Mouse (Mus musculus): ENCODE data around the gene Lrrc8d.

Lrrc8d gene

GRCm38 (mm10) chr5:105764369-105764768 lies 64.6 kb downstream of the Lrrc8d start:
- DNase-seq (ENCODE audit: low read depth, low spot score) = no peak

GRCm38 (mm10) chr5:105765386-105765785 lies 65.6 kb downstream of the Lrrc8d start:
- DNase-seq (ENCODE audit: low read depth, low spot score) = no peak

- DNase-seq (ENCODE audit: low read depth, low spot score) = no peak
These were observed 76.6 kb downstream of the Lrrc8d start for GRCm38 (mm10) chr5:105776368-105776767.

- DNase-seq (ENCODE audit: low read depth, low spot score) = no peak
These were observed 77.3 kb downstream of the Lrrc8d start for GRCm38 (mm10) chr5:105776978-105777593.

- no peak for DNase-seq (ENCODE audit: low read depth, low spot score)
These were observed 77.9 kb downstream of the Lrrc8d start for GRCm38 (mm10) chr5:105777645-105778044.

- DNase-seq (ENCODE audit: low read depth, low spot score) = no peak
These were observed 78.4 kb downstream of the Lrrc8d start for GRCm38 (mm10) chr5:105778189-105778588.

DNA sequence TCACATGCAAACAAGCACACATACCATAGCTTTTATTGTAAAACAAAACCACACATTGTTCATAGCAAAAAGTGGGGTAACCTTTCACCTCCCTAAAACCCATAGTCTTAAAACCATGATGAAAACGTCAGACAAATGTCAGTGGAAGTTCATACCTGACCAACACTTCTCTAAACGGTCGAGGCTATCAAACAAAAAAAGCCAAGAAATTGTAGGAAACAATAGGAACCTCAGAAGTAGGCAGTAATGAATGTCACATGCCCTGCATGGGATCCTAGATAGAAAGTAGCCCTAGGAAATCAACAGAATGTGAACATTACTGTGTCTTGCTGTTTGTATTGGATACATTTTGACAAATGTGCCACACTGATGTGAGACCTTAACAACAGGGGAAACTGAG lies 79.0 kb downstream of the Lrrc8d start:
- no peak for DNase-seq (ENCODE audit: low read depth, low spot score)

GRCm38 (mm10) chr5:105779331-105779730 lies 79.6 kb downstream of the Lrrc8d start:
- DNase-seq (ENCODE audit: low read depth, low spot score) = no peak

- no peak for DNase-seq (ENCODE audit: low read depth, low spot score)
These were observed 84.1 kb downstream of the Lrrc8d start for GRCm38 (mm10) chr5:105783848-105784247.

- no peak for DNase-seq (ENCODE audit: low read depth, low spot score)
These were observed 85.0 kb downstream of the Lrrc8d start for GRCm38 (mm10) chr5:105784724-105785123.

DNA sequence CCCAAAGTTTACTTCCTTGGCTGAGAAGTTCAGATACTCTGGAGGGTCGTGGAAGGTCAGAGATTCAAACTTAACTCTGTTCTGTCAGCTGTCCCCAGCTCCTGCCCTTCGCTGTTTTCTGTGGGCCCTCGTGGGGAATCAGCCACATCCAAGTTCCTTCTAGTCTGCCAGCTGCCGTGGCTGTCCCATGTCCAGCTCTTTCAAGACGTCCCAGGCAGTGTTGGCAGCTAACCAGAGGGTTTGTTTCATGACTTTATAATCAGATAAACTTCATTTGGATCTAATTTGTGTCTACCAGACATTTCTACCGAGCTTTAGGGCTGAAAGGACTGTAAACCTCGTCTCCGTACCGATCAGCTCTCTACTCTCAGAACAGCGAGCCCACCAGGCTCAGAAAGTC lies 87.8 kb downstream of the Lrrc8d start:
- no peak for DNase-seq (ENCODE audit: low read depth, low spot score)

DNA sequence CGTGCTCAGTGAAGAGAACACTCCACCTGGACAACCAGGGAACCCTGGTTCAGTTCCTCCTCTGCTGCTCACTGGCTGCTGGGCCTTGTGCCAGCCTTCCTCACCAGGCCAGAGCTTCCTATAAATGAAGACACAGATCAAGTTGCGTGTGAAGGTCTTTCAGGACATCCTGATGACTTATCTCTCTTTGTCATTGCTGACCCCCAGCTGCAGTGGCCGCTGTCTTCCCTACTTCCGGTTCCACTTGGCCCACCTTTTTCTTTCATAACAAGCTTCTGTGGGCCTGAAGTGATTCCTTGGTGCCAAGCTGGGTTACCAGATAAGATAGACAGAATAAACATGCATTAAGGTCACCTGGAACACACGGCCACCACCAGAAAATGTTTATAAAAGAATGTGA lies 90.0 kb downstream of the Lrrc8d start:
- DNase-seq (ENCODE audit: low read depth, low spot score) = no peak

DNA sequence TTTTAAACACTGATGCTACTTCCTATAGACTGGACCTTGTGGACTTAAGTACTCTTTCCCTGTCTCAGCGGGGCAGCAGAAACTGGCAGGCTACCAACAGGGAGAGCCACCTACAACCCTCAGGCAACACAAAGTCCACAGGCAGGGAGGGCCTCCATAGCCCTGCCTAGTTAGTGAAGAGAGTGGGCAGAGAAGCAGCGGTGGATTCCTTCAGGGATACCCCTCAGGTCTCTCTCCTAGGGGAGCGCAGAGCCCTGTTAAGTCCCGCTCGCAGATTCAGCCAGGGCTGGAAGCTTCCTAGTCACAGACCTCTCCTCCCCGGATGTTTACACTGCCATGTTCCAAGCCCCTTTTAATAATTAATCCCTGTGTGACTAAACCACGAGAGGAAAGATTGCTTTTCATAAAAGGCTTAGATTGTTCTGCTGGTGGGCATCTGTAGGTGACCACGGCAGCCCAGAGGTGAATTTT lies 92.6 kb downstream of the Lrrc8d start:
- no peak for DNase-seq (ENCODE audit: low read depth, low spot score)

- DNase-seq (ENCODE audit: low read depth, low spot score) = no peak
These were observed 93.2 kb downstream of the Lrrc8d start for GRCm38 (mm10) chr5:105792853-105793547.

DNA sequence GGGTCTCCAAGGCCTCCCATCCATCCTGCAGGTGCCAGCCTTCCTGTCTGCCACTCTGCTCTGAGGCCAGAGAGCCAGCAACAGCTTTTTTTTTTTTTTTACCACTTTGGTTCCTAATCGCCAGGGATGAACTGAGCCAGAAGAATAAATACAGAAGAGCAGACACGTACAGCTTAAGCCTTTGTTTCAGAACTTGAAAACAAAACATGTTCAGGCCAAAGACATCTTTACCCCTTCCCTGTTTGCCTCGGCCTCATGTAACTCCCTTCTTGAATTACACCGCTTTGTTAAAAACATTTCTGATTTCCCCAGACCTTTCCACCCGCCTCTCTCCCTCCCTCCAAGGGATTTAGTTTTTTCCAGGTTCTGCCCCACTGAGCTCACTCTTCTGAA lies 93.8 kb downstream of the Lrrc8d start:
- DNase-seq (ENCODE audit: low read depth, low spot score) = no peak

- no peak for DNase-seq (ENCODE audit: low read depth, low spot score)
These were observed 98.7 kb downstream of the Lrrc8d start for GRCm38 (mm10) chr5:105798421-105798820.

DNA sequence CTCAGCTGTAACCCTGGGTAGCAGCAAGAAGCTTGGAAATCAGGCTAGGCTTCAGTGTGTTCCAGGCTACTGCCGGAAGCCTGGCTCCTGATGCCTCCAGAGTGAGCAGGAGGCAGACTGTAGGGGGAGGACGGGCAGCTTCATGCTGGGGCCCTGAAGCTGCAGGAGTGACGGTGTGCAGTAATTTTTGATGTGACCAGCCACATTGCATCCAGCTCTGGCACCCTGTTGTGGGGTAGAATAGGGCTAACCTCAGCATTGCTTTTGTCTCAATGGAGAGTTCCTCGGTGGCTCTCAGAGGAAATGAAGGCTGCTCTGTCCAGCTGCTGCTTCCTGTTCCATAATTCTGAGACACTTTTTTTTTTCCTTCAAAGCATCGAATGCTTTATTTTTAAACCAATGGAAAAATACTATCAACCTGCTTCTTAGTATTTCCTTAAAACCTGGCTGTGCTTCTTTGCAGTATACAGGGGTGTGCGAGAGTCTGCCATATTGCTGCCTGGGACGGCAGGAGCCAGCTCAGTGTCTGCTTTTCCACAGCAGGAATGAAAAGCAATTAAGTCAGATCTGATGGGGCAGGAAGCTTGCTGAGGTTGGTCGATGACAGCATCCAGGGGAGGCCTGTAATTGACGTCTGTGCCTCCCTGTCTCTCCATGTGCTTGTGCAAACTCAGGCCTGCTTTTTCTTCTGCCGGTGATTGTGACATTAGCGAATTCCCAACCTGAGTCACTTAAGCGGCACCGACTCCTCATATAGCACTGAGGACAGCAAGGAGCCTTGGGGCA lies 100.3 kb downstream of the Lrrc8d start:
- DNase-seq (ENCODE audit: low read depth, low spot score) = no peak

GRCm38 (mm10) chr5:105801031-105801529 lies 101.3 kb downstream of the Lrrc8d start:
- no peak for DNase-seq (ENCODE audit: low read depth, low spot score)

DNA sequence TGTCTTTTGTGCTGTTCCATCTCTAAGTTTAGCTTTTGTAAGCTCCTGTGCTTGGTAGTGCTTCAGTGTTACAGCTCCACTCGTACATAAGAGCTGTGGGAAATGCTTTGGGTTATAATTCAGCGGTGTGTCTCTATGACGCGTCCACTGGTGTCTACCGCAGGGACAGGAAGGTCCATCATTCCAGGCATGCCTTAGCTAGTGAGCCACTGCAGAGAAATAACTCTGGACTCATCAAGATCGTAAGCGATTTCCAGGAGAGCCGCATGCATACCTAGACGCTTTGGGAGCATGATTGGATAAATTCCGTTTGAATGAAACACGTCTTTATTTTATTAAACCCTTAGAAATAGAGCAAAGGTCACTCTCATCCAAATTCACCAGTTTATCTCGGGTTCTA lies 106.2 kb downstream of the Lrrc8d start:
- DNase-seq (ENCODE audit: low read depth, low spot score) = no peak

DNA sequence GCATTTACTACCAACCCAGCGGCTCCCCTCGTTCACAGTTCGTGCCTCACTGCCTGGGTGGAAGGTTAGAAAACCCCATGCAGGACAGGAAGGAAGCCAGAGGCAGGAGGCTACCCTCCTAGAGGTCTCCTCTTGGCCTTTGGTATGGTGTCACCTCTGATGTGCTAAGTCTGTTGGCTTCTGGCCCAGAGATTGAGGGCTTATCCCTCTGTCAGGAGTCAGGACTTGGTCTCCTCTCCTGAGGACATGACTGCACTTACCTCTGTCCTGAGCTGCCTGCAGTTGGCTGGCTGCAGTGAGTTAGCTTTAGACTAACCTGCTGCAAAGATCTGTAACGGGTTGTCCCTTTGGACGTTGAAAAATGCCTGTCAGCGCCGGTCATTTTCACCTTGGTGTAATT lies 107.7 kb downstream of the Lrrc8d start:
- DNase-seq (ENCODE audit: low read depth, low spot score) = no peak

DNA sequence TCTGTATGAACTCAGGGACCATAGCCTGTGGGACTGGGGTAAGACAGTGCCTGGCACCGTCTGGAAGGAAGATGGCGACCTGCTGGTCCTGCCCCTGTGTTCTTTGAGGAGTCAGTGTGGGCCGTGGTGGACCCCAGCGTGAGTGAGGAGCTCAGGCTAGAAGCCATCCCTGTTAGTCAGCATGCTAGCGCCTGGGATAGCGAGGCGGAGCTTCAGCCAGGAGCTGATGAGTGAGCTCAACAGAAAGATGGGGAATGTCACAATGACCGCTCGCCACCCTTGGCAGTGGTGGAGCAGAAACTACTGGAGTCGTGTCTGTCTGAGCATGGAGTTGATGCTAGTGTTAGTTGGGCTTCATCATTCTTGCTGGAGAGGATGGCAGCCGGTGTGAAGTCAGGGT lies 109.3 kb downstream of the Lrrc8d start:
- DNase-seq (ENCODE audit: low read depth, low spot score) = no peak

DNA sequence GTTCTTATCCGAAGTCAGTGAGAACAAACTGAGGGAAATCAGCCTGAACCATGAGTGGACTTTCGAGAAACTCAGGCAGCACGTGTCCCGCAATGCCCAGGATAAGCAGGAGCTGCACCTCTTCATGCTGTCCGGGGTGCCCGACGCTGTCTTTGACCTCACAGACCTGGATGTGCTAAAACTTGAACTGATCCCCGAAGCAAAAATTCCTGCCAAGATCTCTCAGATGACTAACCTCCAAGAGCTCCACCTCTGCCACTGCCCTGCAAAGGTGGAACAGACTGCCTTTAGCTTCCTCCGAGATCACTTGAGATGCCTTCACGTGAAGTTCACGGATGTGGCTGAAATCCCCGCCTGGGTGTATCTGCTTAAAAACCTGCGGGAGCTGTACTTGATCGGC lies 113.3 kb downstream of the Lrrc8d start:
- no peak for DNase-seq (ENCODE audit: low read depth, low spot score)

Data from c-Kit-negative CD71-positive TER-119-positive erythroid progenitor cells, embryonic 14.5 days (primary cell).